Mouse (Mus musculus) MEL (cell line): Measurements from ENCODE around the gene Slc16a14.
A peak's percentile ranks its signal among the peaks of the same experiment; 100 is the strongest.

Experiments
- CTCF ChIP-seq, 3 experiments: IDR thresholded peaks in 2 of 3; conservative IDR thresholded peaks in 1 of 3; 2 replicates each; pipeline ENCODE4 v1.5.1; 2011 to 2012; ENCODE audit warnings: low read length in 3 of 3, low read depth in 2 of 3, mild to moderate bottlenecking in 2 of 3, improper control_type of control experiment in 1 of 3, inconsistent platforms in 1 of 3, mixed read lengths in 1 of 3, moderate library complexity in 1 of 3; ENCODE audit not compliant: control insufficient read depth in 1 of 3, insufficient read depth in 1 of 3, poor library complexity in 1 of 3, severe bottlenecking in 1 of 3
- POLR2A ChIP-seq, 2 experiments: IDR thresholded peaks; 2 replicates each; pipeline ENCODE4 v1.6.1; 2011 to 2012; ENCODE audit warnings: low read length in 2 of 2, mild to moderate bottlenecking in 2 of 2, control low read depth in 1 of 2, improper control_type of control experiment in 1 of 2, low read depth in 1 of 2, moderate library complexity in 1 of 2; ENCODE audit not compliant: control insufficient read depth in 1 of 2, insufficient read depth in 1 of 2, poor library complexity in 1 of 2

- TF ChIP-seq CTCF (IDR thresholded peaks at IDR 0.05 in 2 of 3, conservative IDR thresholded peaks at IDR 0.05 in 1 of 3; ENCODE audit: control insufficient read depth in 1 of 3, insufficient read depth in 1 of 3, low read depth in 2 of 3, low read length in 3 of 3, poor library complexity in 1 of 3, severe bottlenecking in 1 of 3) (peak; percentile 3 to 54 (median 18); a peak in 2 of 6 replicates), POLR2A (IDR thresholded peaks at IDR 0.05; ENCODE audit: control insufficient read depth in 1 of 2, insufficient read depth in 1 of 2, low read depth in 1 of 2, low read length in 2 of 2, poor library complexity in 1 of 2) (no peak)
Observed at GRCm38 (mm10) chr1:84885174-84885573, 49.8 kb downstream of the Slc16a14 start.
